Mouse (Mus musculus) limb, embryonic 12.5 days (tissue): ENCODE data around the gene Gm35315. TPM values are rescaled to one million over a fixed set of nuclear protein-coding genes. Genes with fewer than 3 reads are reported as not detected.

Experiments
- ATAC-seq: fragments of 200-750 bp; cut with Nextera tagmentation; 2 replicates; pipeline ENCODE4 v1.8.0; 2017; ENCODE audit warnings: low read depth, moderate TSS enrichment; ENCODE audit not compliant: insufficient number of reproducible peaks, insufficient read depth, low FRiP score, low TSS enrichment
- H3K27ac ChIP-seq: fragments of 300-500 bp; sonication (generic); 2 replicates; pipeline ENCODE4 v1.5.1; 2016; ENCODE audit warnings: mild to moderate bottlenecking, moderate library complexity
- H3K27me3 ChIP-seq: fragments of 300-500 bp; sonication (generic); 2 replicates; pipeline ENCODE4 v1.6.1; 2016; ENCODE audit warnings: mild to moderate bottlenecking, moderate library complexity
- H3K36me3 ChIP-seq: fragments of 300-500 bp; sonication (generic); 2 replicates; pipeline ENCODE4 v1.6.1; 2016; ENCODE audit warnings: mild to moderate bottlenecking, moderate library complexity
- H3K4me1 ChIP-seq: fragments of 300-500 bp; sonication (generic); replicated peaks from 2 replicates; pipeline ENCODE4 v1.6.1; 2016
- H3K4me2 ChIP-seq: fragments of 300-500 bp; sonication (generic); 2 replicates; pipeline ENCODE4 v1.6.1; 2016; ENCODE audit warnings: mild to moderate bottlenecking, moderate library complexity
- H3K4me3 ChIP-seq: fragments of 300-500 bp; sonication (generic); replicated peaks from 2 replicates; pipeline ENCODE4 v1.5.1; 2016; ENCODE audit warnings: mild to moderate bottlenecking
- H3K9ac ChIP-seq: fragments of 300-500 bp; sonication (generic); replicated peaks from 2 replicates; pipeline ENCODE4 v1.6.1; 2016; ENCODE audit warnings: mild to moderate bottlenecking, moderate library complexity
- H3K9me3 ChIP-seq: fragments of 300-500 bp; sonication (generic); 2 replicates; pipeline ENCODE4 v1.6.1; 2016; ENCODE audit warnings: mild to moderate bottlenecking, moderate library complexity
- WGBS: fragments of 180-500 bp; shearing (Covaris S2); methylation state at CpG from one replicate; pipeline ENCODE4 v1.1.7; 2016; 5-methylcytosine and 5-hydroxymethylcytosine counted together
- polyA plus RNA-seq: library from polyadenylated mRNA; unstranded; fragments of >200 nt; fragmentation: Nextera tagmentation; extraction: Ambion mirVana; gene quantifications from 2 replicates; pipeline ENCODE4 v1.2.1, GENCODE M21; 2016

Gene Gm35315
- polyA plus RNA-seq, 1 experiment from 2014 or later = 1.1 TPM

- Histone ChIP-seq H3K4me2 (peak within 1 kb of the TSS; percentile 93), H3K9me3 (peaks cover 3% of the 10 kb centered on the region; the same call in 1 of the 2 replicates), H3K9ac (peak within 1 kb of the TSS; percentile 83), H3K4me3 (peak within 1 kb of the TSS; percentile 79), H3K27me3 (no peaks in the 10 kb centered on the region; the same call in 1 of the 2 replicates), H3K27ac (peak within 1 kb of the TSS; percentile 98), H3K4me1 (peaks cover 17% of the 10 kb centered on the region), H3K36me3 (peaks cover 44% of the 10 kb centered on the region)
- ATAC-seq = peak; percentile 89
- WGBS = under 1% methylated on average over 71 of the region's 71 CpGs
Observed at GRCm38 (mm10) chr5:110107581-110108304, 13.5 kb upstream of the Gm35315 start, which contains the start of gene Gtpbp6. Gene Gtpbp6, minus strand, starts transcription at chr5:110108197.

- H3K4me3 ChIP-seq = peak overlapping the region; percentile 79
- ATAC-seq = peak; percentile 33
- WGBS = 13% methylated on average over 41 of the region's 41 CpGs
Observed at GRCm38 (mm10) chr5:110106901-110107564, 12.8 kb upstream of the Gm35315 start.

GRCm38 (mm10) chr5:110106140-110106871, 12.1 kb upstream of the Gm35315 start:
- WGBS = 95% methylated on average over 26 of the region's 26 CpGs
- Histone ChIP-seq H3K27ac (no peak overlapping the region), H3K36me3 (peaks cover 40% of the 10 kb centered on the region), H3K9me3 (peaks cover 3% of the 10 kb centered on the region; the same call in 1 of the 2 replicates), H3K4me3 (peak overlapping the region; percentile 79), H3K4me1 (peaks cover 26% of the 10 kb centered on the region), H3K4me2 (peak overlapping the region; percentile 93), H3K27me3 (peaks cover 3% of the 10 kb centered on the region), H3K9ac (peak overlapping the region; percentile 83; the same call in 1 of the 2 replicates)
- no peak for ATAC-seq

More at GRCm38 (mm10) chr5:110106901-110107564, 12.8 kb upstream of the Gm35315 start:
- peaks cover 40% of the 10 kb centered on the region for H3K36me3 ChIP-seq
- H3K27me3 ChIP-seq = no peaks in the 10 kb centered on the region; the same call in 1 of the 2 replicates
- H3K27ac ChIP-seq = peak overlapping the region; percentile 98
- peaks cover 19% of the 10 kb centered on the region for H3K4me1 ChIP-seq
- H3K9ac ChIP-seq = peak overlapping the region; percentile 83
- H3K4me2 ChIP-seq = peak overlapping the region; percentile 93
- H3K9me3 ChIP-seq = peaks cover 3% of the 10 kb centered on the region; the same call in 1 of the 2 replicates

- Histone ChIP-seq H3K4me3 (no peak overlapping the region), H3K27me3 (peaks cover 18% of the 10 kb centered on the region), H3K27ac (no peak overlapping the region), H3K4me2 (no peak overlapping the region), H3K9me3 (peaks cover 3% of the 10 kb centered on the region; the same call in 1 of the 2 replicates), H3K4me1 (peaks cover 36% of the 10 kb centered on the region), H3K9ac (no peak overlapping the region), H3K36me3 (peaks cover 40% of the 10 kb centered on the region)
- no peak for ATAC-seq
- 95% methylated on average over 36 of the region's 36 CpGs for WGBS
Observed at GRCm38 (mm10) chr5:110104616-110105380, 10.6 kb upstream of the Gm35315 start.

- Histone ChIP-seq H3K4me1 (peaks cover 43% of the 10 kb centered on the region), H3K4me2 (no peak overlapping the region), H3K36me3 (peaks cover 40% of the 10 kb centered on the region), H3K9ac (no peak overlapping the region), H3K9me3 (peaks cover 3% of the 10 kb centered on the region; the same call in 1 of the 2 replicates), H3K27ac (no peak overlapping the region), H3K4me3 (no peak overlapping the region), H3K27me3 (peaks cover 18% of the 10 kb centered on the region)
- no peak for ATAC-seq
- 96% methylated on average over 27 of the region's 27 CpGs for WGBS
Observed at GRCm38 (mm10) chr5:110103901-110104615, 9.8 kb upstream of the Gm35315 start.

GRCm38 (mm10) chr5:110102853-110103625, 8.8 kb upstream of the Gm35315 start:
- WGBS = 95% methylated on average over 19 of the region's 19 CpGs
- H3K4me3 ChIP-seq = no peak overlapping the region
- H3K36me3 ChIP-seq = peaks cover 40% of the 10 kb centered on the region
- H3K27me3 ChIP-seq = peaks cover 18% of the 10 kb centered on the region
- no peak for ATAC-seq
- peaks cover 45% of the 10 kb centered on the region for H3K4me1 ChIP-seq
- H3K9me3 ChIP-seq = peaks cover 3% of the 10 kb centered on the region; the same call in 1 of the 2 replicates
- no peak overlapping the region for H3K4me2 ChIP-seq
- no peak overlapping the region for H3K27ac ChIP-seq
- no peak overlapping the region for H3K9ac ChIP-seq

- H3K27ac ChIP-seq = no peak overlapping the region
- H3K4me2 ChIP-seq = no peak overlapping the region
- H3K36me3 ChIP-seq = peaks cover 40% of the 10 kb centered on the region
- 91% methylated on average over 13 of the region's 13 CpGs for WGBS
- H3K9me3 ChIP-seq = peaks cover 3% of the 10 kb centered on the region; the same call in 1 of the 2 replicates
- H3K9ac ChIP-seq = no peak overlapping the region
- ATAC-seq = no peak
- H3K4me1 ChIP-seq = peaks cover 45% of the 10 kb centered on the region
- no peak overlapping the region for H3K4me3 ChIP-seq
- peaks cover 18% of the 10 kb centered on the region for H3K27me3 ChIP-seq
Observed at GRCm38 (mm10) chr5:110102429-110102828, 8.2 kb upstream of the Gm35315 start.

GRCm38 (mm10) chr5:110101716-110102347, 7.6 kb upstream of the Gm35315 start:
- peaks cover 40% of the 10 kb centered on the region for H3K36me3 ChIP-seq
- peaks cover 41% of the 10 kb centered on the region for H3K4me1 ChIP-seq
- H3K4me3 ChIP-seq = peak overlapping the region; percentile 40
- H3K4me2 ChIP-seq = peak overlapping the region; percentile 78
- H3K27me3 ChIP-seq = peaks cover 18% of the 10 kb centered on the region
- ATAC-seq = no peak
- 0 out of 2 replicates have a peak overlapping the region, but pooled peaks have one; percentile 37 for H3K9ac ChIP-seq
- H3K9me3 ChIP-seq = peaks cover 3% of the 10 kb centered on the region; the same call in 1 of the 2 replicates
- WGBS = 19% methylated on average over 34 of the region's 34 CpGs
- no peak overlapping the region for H3K27ac ChIP-seq
